Mouse (Mus musculus): ENCODE data around the gene Tnni2. TPM values are rescaled to one million over a fixed set of nuclear protein-coding genes. Genes with fewer than 3 reads are reported as not detected.
"Not testable (repeated sequence)": the region's sequence is repeated elsewhere in the genome, so short reads cannot be mapped to it uniquely, and the experiment has no call there.

Tnni2 gene
- total RNA-seq (2014; fragmentation: Nextera tagmentation) (not detected in 2 replicates), total RNA-seq (2017) (0.99 and 18.9 TPM in 2 replicates)

GRCm38 (mm10) chr7:142441585-142441984 lies at the start of gene Tnni2:
Tnni2 (plus strand) TSS chr7:142441808.
- ATAC-seq (replicated peaks; ENCODE audit: low FRiP score, low TSS enrichment, poor library complexity, severe bottlenecking) = no peak

- peak; percentile 49; the same call in 1 of the 2 replicates for ATAC-seq (replicated peaks; ENCODE audit: low FRiP score, low TSS enrichment, poor library complexity, severe bottlenecking)
These were observed 48.4 kb upstream of the Tnni2 start for GRCm38 (mm10) chr7:142393191-142393590.

- no peak for ATAC-seq (replicated peaks; ENCODE audit: low FRiP score, low TSS enrichment, poor library complexity, severe bottlenecking)
These were observed 47.1 kb upstream of the Tnni2 start for GRCm38 (mm10) chr7:142394261-142395190.

GRCm38 (mm10) chr7:142395472-142395871 lies 46.1 kb upstream of the Tnni2 start:
- peak; percentile 45 for ATAC-seq (replicated peaks; ENCODE audit: low FRiP score, low TSS enrichment, poor library complexity, severe bottlenecking)

DNA sequence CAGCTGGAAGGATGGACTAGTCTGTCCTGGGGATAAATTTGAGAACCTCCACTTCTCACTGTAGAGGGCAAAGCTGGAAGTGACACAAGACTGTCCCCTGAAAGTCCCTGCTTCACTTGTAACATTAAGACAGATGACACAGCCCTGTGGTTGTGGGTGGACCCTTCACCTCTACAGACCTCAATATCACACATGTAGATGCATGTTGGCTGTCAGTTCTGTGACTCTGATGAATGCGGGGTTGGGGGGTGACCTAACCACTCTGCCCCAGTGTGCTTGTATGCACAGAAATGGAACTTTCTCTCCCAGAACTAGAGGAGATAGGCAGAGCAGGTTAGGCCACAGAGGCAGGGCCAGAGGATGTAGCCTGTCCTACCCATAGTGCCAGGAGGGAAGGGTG lies 45.0 kb upstream of the Tnni2 start:
- ATAC-seq (replicated peaks; ENCODE audit: low FRiP score, low TSS enrichment, poor library complexity, severe bottlenecking) = no peak

DNA sequence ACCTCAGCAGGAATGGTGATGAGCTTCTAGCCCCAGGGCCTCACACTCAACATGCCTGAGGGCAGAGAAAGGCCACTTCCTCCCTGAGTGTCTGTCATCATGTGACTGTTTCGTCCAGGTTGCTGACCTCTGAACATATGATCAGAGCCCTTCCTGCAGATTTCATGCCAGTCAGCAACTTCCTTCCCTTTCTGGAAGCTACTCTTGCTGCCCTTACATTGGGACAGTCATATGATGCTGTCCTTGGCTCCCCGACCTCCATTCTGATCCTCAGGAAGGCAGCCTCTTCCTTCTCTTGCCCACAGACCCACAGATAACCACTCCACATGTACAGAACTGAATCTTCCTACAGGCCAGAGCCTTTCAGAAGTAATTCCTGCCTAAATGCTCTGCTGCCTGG lies 43.6 kb upstream of the Tnni2 start:
- no peak for ATAC-seq (replicated peaks; ENCODE audit: low FRiP score, low TSS enrichment, poor library complexity, severe bottlenecking)

DNA sequence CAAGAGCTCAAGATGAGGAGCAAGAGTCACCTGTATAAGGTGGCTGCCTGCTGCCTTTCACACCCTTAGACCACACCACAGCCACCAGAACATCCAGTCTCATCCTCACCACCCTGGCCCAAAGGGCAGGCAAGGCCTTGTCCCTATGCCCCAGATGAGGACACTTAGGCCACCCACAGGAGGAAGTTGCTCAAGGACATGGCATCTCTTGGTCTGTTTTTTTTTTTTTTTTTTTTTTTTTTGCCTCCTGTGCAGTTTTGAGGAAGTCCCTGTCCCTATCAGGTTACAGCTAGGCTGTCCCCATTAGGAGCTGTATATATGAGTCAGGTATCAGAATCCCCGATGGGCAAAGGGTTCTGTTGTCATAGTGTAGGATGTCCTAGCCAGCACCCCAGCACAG lies 42.4 kb upstream of the Tnni2 start:
- no peak for ATAC-seq (replicated peaks; ENCODE audit: low FRiP score, low TSS enrichment, poor library complexity, severe bottlenecking)

DNA sequence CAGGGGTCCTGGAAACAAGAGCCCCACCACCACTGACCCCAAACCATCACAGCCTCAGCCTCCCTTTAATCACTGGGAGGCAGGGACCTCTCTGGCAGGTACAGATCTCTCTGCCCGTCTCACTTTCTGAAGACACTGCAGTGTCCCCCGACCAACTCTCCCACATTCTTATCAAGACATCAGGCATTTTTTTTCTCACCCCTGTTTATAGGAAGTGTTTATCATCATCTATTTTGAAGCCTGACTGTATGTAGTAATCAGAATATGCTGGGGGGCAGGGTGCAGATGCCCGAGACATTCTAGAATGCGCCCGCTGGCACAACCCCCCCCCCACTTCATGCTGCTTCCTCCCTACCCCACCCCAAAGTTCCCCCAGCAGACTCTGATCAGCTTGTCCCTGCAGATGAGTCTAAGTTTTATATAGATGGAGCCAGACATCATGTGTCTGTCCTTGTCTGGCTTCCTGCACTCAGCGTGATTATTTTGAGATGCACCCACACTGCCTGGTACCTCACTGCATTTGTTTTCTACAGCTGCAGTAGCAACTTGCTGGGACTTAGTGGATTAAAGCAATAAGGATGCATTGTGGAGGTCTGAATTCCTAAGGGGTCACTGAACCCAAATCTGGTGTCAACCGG lies 41.4 kb upstream of the Tnni2 start:
- no peak for ATAC-seq (replicated peaks; ENCODE audit: low FRiP score, low TSS enrichment, poor library complexity, severe bottlenecking)

DNA sequence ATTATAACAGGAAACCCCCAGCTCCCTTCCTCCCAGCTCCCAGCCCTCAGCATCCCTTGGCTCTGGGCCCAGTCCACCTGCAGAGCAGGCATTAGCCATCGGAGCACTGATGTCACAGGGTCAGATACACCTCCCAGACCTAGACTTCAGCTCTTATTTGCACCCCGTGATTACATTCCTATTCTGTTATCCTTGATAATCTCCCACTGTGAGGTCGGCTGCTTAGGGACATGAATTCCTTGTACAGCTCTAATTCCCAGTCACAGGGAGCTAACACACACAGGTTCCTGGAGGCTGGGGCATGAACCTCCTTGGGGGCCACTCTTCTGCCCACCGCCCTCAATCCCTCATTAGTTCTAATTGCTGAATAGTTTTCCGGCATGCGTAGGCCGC lies 40.9 kb upstream of the Tnni2 start:
- no peak for ATAC-seq (replicated peaks; ENCODE audit: low FRiP score, low TSS enrichment, poor library complexity, severe bottlenecking)

DNA sequence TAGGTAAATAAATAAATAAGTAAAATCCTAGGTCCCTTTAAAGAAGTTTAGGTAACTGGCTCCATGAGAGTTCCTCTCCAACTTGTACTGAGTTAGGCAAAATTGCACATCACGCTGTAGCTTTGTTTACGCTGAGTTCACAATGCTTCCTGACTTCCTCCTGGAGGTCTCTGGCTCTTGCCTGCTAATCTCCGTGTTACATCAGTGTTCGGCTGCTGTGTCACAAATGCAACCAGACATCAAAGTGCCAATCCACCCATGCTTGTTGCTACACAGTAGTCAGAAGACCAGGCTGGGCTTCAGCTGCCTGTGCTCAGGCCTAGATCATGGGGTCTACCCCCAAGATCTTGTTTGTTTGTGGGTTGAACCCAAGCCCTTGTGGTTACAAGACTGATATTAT lies 38.0 kb upstream of the Tnni2 start:
- ATAC-seq (replicated peaks; ENCODE audit: low FRiP score, low TSS enrichment, poor library complexity, severe bottlenecking) = no peak

GRCm38 (mm10) chr7:142405134-142405533 lies 36.5 kb upstream of the Tnni2 start:
- not testable (repeated sequence) for ATAC-seq (replicated peaks; ENCODE audit: low FRiP score, low TSS enrichment, poor library complexity, severe bottlenecking)

DNA sequence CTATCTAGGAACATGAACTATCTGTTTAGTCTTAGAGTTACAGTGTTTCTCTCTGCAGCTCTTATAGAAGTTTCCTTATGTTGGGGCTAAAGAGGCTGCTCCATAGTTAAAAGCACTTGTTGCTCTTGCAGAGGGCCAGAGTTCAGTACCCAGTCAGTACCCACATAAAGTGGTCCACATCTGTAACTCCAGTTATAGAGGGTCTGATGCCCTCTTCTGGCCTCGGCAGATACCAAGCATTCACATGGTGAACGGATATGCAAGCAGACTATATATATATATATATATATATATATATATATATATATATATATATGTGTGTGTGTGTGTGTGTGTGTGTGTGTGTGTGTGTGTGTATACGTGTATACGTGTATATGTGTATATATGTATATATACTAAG lies 33.7 kb upstream of the Tnni2 start:
- no peak for ATAC-seq (replicated peaks; ENCODE audit: low FRiP score, low TSS enrichment, poor library complexity, severe bottlenecking)

GRCm38 (mm10) chr7:142408686-142409085 lies 32.9 kb upstream of the Tnni2 start:
- ATAC-seq (replicated peaks; ENCODE audit: low FRiP score, low TSS enrichment, poor library complexity, severe bottlenecking) = no peak

GRCm38 (mm10) chr7:142409603-142410002 lies 32.0 kb upstream of the Tnni2 start:
- ATAC-seq (replicated peaks; ENCODE audit: low FRiP score, low TSS enrichment, poor library complexity, severe bottlenecking) = no peak

GRCm38 (mm10) chr7:142413285-142413684 lies 28.3 kb upstream of the Tnni2 start:
- peak; percentile 66 for ATAC-seq (replicated peaks; ENCODE audit: low FRiP score, low TSS enrichment, poor library complexity, severe bottlenecking)

DNA sequence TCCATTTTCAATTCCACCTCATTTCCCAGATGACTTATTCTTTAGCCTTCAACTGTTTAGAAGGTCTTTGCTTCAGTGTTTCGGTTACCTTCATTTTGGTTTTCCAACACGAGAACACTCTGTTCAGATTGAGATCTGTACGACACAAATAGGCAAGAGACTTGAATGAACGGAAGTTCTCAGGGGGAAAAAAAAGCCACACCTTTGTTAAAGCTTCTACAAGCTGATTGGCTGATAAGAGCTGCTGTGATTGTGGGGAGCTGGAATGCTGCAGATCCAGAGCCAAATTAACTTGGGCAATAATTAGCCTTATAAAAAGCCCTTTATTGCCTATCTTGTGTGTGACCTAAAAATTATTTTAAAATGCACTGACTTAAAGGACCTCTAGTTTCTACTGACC lies 26.3 kb upstream of the Tnni2 start:
- ATAC-seq (replicated peaks; ENCODE audit: low FRiP score, low TSS enrichment, poor library complexity, severe bottlenecking) = no peak

DNA sequence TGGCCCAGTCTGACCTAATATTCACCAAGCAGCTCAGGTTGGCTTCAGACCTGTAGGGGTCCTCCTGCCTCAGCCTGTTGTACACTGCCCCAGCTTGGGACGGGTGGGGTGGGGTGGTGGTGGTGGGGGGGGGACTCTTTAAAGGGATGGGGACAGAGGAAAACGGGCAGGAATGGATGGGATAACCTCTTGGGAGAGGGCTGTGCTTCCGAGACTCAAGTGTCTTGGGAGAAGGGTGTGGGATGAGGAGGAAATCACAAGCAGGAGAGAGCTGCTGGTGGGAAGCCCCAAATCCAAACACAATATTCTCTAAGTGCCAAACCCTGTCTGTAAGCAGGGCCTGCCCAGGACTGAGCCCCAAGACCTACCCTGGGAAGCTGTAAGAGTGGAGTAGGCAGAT lies 25.4 kb upstream of the Tnni2 start:
- no peak for ATAC-seq (replicated peaks; ENCODE audit: low FRiP score, low TSS enrichment, poor library complexity, severe bottlenecking)

DNA sequence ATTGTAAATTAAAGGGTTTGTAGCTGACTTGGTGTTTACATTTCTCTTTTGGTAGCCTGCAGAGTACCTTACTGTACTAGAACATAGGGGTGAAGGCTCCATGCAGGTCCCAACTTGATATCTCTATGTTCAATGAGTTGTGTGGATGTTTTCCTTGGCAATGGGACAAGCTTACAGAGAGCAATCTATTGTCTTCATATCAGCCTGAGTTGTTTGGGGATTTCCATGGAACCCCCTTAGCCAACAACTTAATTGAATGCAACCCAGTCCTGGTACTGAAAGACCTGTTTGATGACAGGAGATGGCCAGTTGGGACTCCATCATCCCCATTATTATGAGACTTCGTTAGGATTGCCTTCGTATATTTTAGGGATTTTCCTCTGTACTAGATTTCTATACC lies 23.6 kb upstream of the Tnni2 start:
- ATAC-seq (replicated peaks; ENCODE audit: low FRiP score, low TSS enrichment, poor library complexity, severe bottlenecking) = no peak

- no peak for ATAC-seq (replicated peaks; ENCODE audit: low FRiP score, low TSS enrichment, poor library complexity, severe bottlenecking)
These were observed 22.9 kb upstream of the Tnni2 start for GRCm38 (mm10) chr7:142418679-142419078.

DNA sequence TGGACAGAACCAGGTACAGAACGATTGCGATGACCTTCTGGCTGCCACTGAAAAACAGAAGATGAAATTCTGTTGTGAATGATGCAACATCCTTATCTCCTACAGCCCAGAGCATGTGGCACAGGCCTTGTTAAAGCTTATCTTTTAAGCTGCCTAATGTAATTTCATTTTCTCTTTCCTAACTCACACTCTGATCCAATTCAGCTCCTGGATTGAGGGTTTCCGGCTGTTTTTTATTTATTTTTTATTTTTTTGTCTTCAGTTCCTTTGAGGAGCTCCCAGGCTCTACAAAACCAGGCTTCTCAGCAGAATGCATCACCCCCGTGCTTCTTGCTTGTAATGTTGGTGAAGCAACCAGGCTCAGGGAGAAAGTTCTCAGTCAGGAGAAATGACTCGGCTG lies 21.7 kb upstream of the Tnni2 start:
- ATAC-seq (replicated peaks; ENCODE audit: low FRiP score, low TSS enrichment, poor library complexity, severe bottlenecking) = peak; percentile 85

DNA sequence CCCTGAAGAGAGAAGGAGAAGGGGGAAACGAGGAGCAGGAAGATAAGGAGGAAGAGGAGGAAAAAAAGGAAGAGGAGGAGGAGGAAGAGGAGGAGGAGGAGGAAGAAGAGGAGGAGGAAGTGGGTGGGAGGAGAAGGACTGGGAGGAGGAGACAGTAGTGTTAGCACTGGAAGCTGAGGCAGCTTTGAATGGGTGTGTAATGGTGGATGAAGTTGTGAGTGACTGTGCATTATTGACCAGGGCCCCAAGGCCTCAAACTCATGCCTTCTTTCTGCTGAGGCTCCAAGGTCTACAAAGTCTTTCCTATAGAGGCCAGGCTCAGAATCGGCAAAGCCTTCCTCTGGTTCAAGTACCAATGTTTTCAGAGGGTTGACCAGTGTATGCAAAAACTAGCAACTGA lies 19.8 kb upstream of the Tnni2 start:
- ATAC-seq (replicated peaks; ENCODE audit: low FRiP score, low TSS enrichment, poor library complexity, severe bottlenecking) = no peak

Measured in megakaryocyte-erythroid progenitor cell, adult 5-6 weeks (primary cell).